Mouse (Mus musculus): ENCODE results near the gene Psap.
"Not testable (repeated sequence)": the region's sequence is repeated elsewhere in the genome, so short reads cannot be mapped to it uniquely, and the experiment has no call there.

Gene Psap

DNA sequence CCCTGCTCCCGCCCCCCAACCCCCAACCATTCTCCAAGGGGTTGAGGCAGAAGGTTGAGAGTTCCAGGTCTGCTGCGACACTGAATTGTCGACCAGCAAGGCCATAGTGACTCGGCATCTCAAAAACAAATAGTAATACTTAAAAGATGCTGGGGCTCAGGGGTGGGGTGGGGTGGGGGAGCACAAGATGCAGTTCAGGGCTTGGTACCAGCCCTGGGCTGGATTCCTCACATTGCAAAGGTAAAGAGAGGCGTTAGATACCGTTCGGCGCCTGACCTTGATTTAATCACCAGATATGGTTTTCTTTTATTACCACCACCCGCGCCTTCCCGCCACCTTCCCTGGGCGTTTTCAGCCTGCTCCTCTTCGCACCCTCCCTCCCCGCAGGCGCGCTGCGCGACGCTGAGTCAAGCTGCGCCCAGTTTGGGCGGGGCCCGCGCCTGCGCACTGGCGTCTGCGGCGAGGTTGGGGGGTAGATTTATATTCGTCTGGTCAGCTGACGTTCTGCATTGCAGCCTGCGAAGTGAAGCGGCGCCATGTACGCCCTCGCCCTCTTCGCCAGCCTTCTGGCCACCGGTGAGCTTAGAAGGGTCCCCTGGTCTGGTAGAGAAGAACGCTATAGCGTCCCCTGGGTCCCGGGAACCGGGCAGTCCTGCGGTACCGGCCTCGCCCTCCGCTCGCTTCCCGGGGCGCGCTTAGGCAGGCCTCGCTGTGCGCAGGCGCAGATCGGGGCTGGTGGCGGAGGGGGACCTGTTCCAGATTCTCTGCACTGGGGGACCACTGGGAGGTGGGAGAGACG is at the start of gene Psap:
Gene Psap, plus strand, starts transcription at position 421 of the 799 bp plus-strand sequence.
- peak; percentile 89 to 92 for DNase-seq (ENCODE audit: low spot score in 2 of 2)

DNA sequence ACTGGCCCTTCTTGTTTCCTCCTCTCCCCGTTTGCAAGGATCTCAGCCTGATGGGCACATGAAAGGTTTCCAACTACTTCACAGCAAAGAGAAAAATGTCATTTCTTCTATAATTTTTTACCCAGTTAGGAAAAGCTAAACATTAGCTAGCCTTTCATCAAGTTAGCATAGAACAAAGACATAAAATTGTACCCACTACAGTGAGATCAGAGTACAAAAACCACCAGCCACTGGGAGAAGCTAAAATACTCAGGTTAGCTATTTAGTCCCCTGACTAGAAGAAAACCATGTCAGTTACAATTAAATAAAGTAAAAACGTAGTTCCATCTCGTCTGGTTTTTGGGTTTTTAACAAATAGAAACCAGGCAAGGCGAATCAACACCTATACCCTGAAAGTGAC is 49.8 kb upstream of the Psap start:
- no peak for DNase-seq (ENCODE audit: low spot score in 2 of 2)

DNA sequence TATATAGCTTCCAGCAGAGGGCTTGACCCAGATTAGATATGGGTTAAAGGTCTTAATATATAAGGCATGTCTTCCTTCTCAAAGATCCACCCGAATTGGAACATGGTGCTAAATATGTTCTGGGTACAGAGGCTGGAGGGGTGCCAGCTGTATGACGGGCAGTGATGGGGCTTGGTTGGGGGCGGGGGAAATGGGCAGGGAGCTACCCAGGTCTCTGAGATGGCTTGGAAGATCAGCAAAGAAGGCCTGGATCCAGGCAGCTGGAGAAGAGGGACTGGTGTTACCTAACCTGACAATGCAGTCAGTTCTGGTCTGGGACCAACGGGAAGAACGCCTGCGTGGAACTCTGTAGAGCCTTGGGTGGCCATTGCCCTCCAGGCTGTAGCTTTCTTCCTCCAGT is 48.3 kb upstream of the Psap start:
- DNase-seq (ENCODE audit: low spot score in 2 of 2): no peak

DNA sequence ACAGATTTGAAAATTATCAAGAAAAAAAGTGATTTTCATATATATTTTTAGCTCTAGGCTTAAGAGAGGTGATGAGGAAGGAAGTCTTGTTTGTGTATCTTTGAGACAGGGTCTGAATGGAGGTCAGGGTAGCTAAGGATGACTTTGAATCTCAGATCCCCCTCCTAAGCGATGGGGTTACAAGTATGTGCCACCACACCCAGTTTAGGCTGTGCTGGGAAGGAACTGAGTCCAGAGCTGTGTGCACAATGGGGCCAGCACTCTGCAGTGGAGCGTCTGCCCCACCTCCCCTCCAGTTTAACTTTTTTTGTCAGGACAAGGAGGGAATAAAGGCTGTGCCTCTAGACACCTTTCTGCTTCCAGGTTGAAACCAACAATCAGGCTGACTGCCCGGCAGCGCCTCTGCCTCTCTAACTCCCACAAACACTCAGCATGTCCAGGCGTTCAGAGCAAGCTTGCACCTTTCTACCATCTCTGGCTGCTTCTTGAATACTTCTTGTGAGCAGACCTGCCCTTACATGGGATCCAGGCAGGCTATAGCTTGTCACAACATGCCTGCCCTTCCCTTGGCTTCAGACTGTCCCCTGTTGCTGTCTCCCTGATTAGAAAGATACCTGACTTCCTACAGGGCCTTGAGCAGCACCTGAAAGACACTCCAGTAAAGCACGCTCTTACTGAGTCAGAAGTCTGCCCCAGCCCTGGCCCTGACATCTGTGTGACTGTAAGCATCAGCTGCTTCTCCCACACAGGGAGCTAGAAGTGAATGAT is 46.9 kb upstream of the Psap start:
- DNase-seq (ENCODE audit: low spot score in 2 of 2): no peak

DNA sequence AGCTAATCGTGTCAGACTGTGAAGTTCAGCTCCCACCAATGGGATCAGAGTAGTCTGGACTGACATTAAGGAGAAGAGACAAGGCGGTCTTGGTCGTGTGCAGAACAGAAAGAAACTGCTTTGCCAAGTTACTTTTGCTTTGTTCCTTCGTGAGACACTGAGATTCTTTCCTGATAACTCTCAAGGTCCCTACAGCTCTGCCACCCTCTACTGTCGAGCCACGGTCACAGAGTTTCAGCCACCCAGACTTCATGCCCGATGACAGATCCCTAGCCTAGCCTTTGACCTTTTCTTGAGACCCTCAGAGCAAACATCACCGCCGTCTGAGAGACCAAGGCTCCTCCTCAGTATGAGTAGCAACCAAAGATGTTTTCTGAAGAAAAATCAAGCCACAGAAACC is 43.4 kb upstream of the Psap start:
- DNase-seq (ENCODE audit: low spot score in 2 of 2): no peak

DNA sequence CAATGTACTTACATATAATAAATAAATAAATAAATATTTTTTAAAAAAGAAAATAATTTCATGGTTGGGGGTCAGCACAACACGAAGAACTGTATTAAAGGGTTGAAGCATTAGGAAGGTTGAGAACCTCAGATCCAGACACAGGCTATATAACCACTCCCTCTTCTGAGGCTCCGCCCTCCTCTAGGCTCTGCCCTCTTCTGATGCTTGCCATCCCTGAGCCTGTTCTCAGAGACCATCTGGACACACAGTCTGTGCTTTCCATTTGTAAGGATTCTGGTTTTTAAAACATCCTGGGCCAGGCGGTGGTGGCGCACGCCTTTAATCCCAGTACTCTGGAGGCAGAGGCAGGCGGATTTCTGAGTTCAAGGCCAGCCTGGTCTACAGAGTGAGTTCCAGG is 41.6 kb upstream of the Psap start:
- DNase-seq (ENCODE audit: low spot score in 2 of 2): not testable (repeated sequence)

DNA sequence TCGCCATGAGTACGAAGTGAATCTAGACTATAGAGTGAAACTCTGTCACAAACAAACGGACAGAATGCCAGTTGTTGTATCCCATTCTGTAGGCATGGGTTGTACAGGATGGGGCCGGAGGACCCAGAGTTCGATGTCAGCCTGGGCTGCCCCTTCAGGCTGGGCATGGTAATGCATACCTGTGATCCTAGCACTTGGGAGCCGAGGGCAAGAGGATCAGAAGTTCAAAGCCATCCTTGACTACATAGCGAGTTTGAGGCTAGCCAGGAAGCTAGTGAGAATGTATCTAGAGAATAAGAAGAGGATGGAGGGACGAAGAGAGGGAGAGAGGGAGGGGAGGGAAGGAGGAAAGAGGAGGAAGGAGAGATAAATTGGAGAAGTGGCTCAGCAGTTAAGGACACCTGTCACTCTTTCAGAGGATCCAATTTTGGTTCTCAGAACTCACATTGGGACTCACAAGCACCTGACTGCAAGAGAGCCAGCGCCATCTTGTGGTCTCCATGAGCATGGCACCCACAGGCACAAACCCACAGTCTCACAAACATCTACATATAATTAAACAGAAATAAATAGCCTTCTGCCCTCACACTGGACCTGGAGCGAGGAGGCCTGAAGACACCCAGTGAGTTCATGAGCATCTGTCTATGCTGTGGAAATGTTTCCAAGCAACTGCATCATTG is 39.8 kb upstream of the Psap start:
- DNase-seq (ENCODE audit: low spot score in 2 of 2): peak in 1 of 2 experiments; percentile 62

DNA sequence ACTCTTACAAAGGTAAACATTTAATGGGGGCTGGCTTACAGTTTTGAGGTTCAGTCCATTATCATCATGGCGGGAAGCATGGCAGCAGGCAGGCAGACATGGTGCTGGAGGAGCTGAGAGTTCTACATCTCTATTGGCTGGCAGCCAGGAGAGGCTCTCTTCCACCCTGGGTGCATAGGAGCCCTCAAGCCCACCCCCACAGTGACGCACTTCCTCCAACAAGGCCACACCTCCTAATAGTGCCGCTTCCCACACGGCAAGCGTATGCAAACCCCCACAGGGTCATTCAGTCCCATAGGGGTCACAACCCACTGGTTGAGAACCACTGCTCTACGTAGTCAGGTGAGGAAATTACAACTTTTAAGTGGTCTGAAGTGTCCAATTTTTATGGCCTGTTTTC is 37.0 kb upstream of the Psap start:
- DNase-seq (ENCODE audit: low spot score in 2 of 2): no peak

DNA sequence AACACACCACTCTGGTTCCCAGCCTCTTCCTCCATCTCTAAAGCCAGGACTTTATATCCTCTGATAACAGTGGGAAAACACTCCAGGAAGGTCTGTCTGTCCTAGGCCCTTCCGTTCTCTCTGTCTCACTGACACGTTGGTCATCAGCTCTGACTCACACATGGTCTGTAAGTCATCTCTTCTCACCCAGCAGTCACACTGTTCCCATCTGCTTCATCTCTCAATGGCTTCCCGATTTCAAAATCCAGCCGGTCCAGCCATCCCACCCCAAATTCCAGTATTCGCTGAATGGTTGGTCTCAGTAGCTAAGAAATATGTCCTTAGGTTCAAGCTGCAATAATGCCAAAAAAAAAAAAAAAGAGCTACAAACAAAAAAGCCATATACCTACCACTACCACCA is 33.5 kb upstream of the Psap start:
- DNase-seq (ENCODE audit: low spot score in 2 of 2): no peak

DNA sequence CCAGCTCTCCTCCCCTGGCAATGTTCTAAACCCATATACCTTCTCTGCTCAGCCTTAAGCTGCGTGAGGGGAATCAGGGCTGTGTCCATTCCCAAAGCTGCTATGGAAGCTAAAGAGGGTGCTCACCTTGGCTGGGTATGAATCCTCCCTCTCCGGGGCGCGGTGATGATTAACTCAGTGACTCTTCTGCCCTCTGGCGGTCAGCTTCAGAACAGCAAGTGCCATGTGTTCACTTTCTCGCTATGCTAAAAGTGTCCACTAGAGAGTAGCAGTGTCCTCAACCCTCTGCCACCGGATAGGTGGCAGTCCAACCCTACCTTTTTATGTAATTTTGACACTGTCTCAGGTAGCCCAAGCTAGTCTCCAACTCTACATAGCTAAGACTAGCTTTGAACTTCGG is 32.4 kb upstream of the Psap start:
- peak; percentile 89 to 93 for DNase-seq (ENCODE audit: low spot score in 2 of 2)

DNA sequence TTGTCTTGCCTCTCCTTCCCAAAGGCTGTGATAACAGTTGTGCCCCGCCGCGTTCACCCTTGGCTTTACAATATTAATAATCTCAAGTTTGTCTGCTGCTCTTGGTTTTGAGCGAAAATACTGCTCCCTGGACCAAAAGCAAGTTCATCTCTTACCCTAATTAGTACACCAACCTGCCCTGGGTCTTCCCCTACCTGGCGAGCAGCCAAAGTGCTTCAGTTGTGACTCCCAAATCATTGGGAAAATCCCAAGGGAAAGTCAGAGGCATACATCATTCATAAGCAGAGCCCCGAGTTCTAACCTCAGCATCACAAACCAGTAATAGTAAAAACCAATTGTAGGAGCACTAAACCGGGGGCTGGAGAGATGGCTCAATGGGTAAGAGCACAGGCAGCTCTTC is 31.8 kb upstream of the Psap start:
- DNase-seq (ENCODE audit: low spot score in 2 of 2): no peak

DNA sequence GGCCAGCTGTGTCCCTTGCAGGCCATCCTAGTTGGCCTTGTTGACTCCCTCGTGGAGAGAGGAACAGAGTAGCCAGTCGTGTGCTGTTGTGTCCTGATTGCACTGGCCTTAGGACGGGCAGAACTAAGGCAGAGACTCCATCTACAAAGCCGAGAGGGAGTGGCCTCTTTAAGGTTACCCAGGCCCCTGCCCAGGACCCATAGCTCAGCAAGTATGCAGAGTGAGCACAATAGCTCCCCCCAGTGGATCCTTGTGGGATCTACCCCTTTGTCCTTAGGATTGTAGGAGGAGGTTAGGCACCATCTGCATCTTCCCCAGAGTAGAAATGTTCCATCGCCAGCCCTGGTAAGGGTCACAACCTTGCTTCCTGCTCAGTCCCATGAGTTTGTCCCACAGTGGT is 30.9 kb upstream of the Psap start:
- DNase-seq (ENCODE audit: low spot score in 2 of 2): peak in 1 of 2 experiments; percentile 63

DNA sequence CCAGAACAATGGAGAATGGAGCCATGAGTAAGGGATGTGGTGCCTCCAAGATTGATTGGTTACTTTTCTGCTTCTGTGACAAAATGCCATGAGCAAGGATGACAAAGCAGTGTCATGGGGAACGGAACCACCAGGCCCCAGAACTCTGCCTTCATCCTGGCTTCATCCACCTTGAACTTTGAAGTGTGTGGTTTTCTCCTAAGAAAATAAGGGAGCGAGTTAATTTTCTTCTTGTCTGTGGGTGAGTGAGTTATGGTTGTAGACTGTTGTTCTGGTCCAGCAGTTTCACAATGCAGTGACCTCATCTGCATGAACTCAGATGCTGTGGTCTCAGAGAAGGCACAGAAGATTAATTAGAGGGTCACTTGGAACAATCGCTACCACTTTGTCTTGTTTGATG is 29.1 kb upstream of the Psap start:
- not testable (repeated sequence) for DNase-seq (ENCODE audit: low spot score in 2 of 2)

DNA sequence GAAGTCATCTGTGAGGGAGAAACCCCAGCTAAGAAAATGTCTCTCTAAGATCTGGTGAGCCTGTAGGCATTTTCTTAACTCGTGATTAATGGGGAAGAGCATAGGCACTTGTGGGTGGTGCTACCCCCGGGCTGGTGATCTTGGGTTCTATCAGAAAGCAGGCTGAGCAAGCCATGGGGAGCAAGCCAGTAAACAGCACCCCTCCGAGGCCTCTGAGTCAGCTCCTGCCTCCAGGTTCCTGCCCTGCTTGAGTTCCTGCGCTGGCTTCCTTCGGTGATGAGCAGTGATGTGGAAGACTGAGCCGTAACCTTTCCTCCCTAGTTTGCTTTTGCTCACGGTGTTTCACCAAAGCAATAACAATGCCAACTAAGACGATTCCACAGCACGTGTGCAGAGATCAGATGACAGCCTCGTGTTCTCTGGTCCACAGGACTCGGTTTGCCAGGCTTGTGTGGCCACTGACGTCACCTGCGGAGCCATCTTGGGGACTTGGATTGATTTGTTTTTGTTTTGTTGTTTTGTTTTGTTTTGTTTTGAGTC is 26.9 kb upstream of the Psap start:
- no peak for DNase-seq (ENCODE audit: low spot score in 2 of 2)

DNA sequence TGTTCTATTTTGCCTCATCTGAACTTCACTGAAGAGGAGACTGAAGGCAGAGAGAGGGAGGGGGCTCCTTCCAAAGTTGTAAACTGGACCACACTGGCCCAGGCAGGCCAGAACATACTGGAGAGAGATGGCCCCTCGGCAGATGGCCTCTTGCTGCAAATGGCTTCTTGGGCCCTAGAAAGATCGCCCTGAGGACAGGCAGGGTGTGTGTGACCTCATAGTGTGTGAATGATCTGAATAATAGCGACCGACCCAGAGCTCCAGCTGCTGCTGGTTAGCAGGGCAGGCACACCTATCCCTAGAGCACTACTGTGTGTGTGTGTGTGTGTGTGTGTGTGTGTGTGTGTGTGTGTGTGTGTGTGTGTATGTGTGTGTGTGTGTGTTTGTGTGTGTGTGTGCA is 25.2 kb upstream of the Psap start:
- DNase-seq (ENCODE audit: low spot score in 2 of 2): no peak

DNA sequence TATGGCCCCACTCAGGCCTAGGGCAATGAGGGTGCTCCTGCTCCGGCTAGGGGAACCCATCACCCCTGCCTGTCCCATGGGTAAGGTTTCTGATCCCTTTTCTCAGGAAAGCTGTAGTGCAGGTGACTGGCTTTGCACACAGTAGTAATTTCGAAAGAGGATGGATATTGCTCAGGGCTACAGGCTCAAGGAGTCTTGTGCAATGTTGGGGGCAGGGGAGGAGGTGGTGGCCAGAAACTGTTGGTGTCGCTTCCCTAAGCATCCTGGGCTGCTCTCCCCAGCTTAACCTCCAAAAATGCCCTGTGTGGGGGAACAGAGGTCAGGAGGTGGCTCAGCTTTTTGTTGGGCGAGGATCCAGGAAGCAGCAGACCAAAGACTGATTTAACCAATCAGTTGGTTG is 24.8 kb upstream of the Psap start:
- DNase-seq (ENCODE audit: low spot score in 2 of 2): no peak

DNA sequence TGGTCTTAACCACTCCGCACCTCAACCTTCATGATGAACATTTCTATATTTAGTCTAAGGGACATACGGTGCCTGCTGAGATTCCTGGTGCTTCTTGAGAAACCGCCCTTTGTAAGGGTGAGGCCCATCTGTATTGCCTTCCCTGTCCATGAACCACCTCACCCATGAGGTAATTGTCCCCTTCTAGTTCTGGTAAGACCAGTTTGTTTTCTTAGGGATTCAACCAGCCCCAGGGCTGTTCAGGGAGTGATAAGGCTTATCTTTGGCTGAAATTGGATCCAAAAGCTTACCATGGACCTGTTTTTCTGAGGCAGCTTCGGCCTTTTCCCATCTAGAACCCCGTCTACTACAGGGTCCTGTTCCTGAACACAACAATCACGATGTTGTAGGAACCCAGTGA is 21.3 kb upstream of the Psap start:
- DNase-seq (ENCODE audit: low spot score in 2 of 2): no peak

DNA sequence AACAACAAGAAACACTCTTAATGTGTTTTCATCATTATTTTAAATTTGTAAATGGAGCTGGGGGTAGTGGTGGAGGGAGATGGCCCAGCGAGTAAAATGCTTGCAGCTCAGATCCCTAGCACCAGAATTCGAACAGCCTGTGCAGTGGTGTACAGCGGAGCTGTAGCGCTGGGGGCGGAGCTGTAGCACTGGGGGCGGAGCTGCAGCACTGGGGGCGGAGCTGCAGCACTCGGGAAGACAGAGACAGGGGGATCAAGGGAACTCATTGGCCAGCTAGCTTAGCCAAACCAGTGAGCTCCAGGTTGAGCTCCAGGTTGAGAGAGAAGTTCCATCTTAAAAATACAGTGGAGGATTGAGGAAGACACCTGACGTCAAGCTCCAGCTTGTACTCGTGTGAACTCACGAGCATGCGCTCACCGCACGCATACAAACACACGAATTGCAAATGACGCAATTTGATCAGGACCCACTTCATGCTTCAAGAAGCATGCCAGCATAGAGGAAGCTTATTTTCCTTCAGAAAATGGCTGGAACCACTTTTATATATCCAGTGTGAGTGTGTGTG is 20.1 kb upstream of the Psap start:
- no peak for DNase-seq (ENCODE audit: low spot score in 2 of 2)

DNA sequence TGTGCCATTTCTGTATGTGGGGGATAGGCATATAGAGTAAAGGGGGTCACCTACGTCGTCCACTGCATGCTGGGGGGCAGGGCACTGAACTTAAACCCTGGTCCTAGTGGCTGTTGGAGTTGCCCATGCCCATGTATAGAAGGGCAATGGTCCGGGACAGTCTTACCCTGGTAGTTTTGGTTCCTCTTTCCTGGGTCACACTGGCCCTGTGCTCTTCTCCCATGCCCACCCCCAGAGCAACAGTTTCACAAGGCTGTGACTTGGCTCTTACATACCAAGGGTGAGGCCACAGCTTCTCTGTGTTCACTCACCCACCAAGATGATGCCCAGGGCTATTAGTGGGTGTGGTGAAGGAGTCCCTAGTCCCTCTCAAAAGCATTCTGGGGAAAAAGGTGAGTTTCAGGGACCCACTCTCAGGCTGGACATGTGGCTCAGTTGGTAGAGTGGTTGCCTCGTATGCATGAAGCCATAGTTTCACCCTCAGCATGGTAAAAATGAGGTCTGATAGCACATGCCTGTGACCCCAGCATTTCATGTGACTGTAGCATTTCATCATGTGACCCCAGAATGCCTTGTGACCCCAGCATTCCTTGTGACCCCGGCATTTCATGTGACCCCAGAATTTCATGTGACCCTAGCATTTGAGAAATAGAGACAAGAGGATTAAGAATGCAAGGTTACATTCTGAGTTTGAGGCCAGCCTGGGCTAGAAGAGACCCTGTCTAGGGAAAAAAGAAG is 16.7 kb upstream of the Psap start:
- no peak for DNase-seq (ENCODE audit: low spot score in 2 of 2)

DNA sequence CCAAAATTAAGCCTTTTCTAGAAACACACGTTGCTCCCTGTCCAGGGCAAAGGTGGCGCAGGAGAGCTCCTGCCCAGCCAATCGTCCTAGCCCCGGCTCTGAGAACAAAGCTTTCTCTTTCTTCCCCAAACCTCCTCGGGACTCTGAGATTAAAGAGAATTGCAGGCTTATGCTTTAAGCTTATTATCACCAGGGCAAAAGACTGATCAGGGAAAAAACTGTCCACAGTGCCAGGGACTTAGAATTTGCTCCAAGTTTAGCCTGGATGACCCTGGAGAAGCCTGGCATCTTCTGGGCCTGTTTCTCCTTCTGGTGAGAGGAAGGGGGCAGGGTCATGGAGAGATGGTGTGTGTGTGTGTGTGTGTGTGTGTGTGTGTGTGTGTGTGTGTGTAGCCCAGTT is 15.9 kb upstream of the Psap start:
- no peak for DNase-seq (ENCODE audit: low spot score in 2 of 2)

DNA sequence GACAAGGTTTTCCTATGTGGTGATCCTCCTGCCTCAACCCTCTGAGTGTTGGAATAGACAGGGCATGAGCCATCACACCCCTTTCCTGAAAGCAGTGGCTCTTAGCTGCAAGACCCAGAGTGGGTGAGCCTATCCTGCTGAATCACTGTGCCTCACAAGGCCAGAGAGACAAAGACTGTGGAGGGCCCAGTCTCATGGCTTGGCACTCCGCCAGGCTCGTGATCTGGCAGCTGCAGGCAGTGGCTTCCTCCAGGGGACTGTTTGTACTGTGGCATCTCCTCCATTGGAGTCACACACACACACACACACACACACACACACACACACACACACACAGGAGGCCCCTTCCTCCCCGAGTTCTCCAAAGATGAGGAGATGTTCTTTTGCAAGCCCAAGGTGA is 15.0 kb upstream of the Psap start:
- DNase-seq (ENCODE audit: low spot score in 2 of 2): peak; percentile 70 to 82

Data from cerebellum, postnatal 4 days (tissue).